Mouse (Mus musculus) testis, postnatal 10 days (tissue): ENCODE results near the gene Actn2.
A peak's percentile ranks its signal among the peaks of the same experiment; 100 is the strongest.

Experiments used
- DNase-seq: peaks from one replicate; pipeline ENCODE4 v3.0.0; 2021; ENCODE audit warnings: low spot score

The Actn2 gene

GRCm38 (mm10) chr13:12314173-12314572 is 26.4 kb downstream of the Actn2 start:
- no peak for DNase-seq

DNA sequence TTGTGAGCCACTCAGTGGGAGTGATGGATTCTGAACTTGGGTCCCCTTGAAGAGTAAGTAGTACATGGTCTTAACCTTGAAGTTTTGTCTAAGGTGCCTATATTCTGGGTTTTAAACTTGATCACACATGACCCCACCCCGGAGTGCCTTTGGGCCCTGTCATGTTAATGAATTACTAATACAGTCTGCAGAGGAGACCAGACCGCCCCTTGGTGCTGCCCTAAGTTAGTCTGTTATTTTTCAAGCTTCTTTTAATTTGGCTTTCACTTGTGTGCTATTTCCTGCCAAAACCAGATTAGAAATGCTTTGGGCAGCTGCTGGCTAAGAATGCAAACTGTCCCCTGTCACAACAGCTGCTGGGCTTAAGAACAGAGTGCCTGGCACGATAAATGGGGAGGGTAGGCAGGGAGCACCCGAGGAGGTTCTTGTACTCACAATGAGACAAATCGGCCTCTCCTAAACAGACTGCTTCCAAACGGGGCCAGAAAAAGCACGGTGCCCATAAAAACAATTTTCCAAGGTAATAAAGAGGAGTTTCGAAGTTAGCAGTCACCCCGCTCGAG is 28.5 kb downstream of the Actn2 start:
- no peak for DNase-seq

DNA sequence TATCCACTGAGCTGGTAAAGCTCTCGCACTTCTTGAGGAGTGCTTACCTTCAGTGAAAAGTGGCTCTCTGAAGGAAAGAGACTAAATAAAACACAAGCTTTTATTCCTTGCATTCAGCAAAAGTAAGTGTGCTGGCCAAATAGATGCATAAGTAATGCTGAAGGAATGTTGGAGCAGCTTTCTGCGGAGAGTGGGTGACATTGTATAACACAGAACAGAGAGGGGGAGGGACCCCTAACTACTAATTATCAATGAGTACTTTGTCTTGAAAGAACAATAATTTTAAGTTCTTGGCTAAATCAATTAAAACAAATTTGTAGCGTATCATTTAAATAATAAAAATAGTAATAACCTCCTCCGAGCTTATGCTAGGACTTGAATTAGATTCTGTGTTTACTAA is 29.2 kb downstream of the Actn2 start:
- no peak for DNase-seq

DNA sequence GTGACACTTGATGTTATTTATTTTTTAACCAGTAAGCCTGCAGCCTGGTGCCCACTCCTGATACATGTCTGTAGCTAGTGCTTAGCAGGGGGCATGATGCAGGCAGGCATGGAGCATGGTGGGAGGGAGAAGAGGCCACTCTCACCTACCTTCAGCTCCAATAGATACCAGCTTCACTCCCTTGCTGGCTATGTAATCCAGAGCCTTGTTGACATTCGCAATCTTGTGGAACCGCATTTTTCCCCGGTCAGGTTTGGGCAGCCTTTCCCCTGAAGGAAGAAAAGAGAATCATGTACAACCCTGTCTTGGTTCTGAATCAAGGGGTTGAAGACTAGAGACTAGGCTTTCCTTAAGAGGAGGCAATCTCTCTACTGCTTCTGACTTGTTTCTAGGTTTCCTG is 31.1 kb downstream of the Actn2 start:
- DNase-seq: no peak

- no peak for DNase-seq
Observed at GRCm38 (mm10) chr13:12308878-12309277, 31.7 kb downstream of the Actn2 start.

DNA sequence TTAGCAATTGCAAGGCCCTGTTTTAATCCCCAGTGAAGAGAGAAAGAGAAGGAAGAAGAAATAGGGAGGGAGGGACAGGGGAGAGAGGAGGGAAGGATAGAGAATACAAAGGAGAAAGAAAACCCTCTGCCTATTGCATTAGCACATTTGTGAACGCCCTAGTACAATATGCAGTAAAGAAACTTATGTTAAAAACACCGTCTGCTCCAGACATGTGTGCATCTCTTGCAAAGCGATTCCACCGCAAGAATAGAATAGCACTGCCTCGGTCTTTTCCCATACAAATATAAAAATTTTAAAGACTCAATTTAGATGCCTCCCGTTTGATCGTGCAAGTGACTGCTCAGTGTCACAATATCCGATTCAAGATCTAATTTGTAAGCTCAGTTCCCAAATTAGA is 32.1 kb downstream of the Actn2 start:
- no peak for DNase-seq

GRCm38 (mm10) chr13:12307286-12307685 is 33.3 kb downstream of the Actn2 start:
- DNase-seq: no peak

DNA sequence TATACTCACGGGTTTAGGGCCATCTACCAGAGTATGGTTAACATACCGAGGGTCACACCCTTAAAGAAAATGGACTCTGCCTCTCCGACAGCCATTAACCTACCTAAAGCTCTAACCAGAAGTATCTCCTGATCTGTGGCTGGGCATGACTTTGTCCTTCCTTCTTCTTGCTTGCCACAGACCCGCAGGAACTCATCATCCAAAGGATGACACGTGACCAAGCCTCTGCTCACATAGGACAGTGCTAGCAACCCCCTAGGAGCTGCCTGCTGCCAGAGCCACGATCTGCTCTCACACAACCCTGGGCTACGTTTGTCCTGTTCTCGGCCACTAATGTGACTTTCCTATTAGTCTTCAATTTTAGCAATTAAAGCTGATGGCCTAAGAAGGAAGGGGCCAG is 35.0 kb downstream of the Actn2 start:
- DNase-seq: no peak

GRCm38 (mm10) chr13:12304991-12305390 is 35.6 kb downstream of the Actn2 start:
- no peak for DNase-seq

GRCm38 (mm10) chr13:12297777-12298176 is 42.8 kb downstream of the Actn2 start:
- DNase-seq: no peak

DNA sequence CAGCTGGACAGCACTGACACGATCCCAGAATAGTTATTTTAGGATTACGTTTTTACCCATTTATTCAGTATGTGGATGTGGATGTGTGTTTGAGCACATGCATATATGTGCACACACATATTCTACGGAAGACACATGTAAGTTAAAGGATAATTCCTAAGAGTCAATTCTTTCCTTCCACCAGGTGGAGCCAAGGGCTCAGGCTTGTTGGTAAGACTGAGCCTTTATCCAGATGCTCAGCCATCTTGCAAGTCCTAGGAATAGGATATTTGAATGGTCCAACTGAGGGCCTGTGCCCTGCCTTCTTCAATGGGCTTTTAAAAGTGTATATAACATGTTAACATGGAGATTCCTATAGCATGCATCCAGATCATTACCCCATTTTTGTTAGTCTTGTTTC is 43.9 kb downstream of the Actn2 start:
- DNase-seq: no peak

DNA sequence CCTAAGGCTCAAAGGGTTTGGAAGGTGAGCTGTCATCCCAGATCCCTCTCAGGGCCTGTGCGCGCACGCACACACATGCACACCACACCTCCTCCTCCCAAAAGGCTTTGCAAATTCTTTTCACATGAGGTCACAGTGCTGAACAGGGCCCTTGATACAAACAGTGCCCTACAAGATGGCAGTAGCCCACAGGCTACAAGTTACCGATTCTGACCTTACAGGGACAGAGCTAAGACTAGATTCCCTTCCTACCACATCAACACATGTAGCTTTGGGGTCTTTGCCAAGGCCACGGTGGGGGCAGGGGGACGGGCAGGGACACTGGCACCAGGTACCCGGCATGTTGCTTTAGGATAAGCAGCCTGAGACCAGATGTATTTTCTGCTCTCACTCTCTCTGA is 46.8 kb downstream of the Actn2 start:
- DNase-seq: no peak

GRCm38 (mm10) chr13:12290700-12291099 is 49.9 kb downstream of the Actn2 start:
- DNase-seq: no peak

DNA sequence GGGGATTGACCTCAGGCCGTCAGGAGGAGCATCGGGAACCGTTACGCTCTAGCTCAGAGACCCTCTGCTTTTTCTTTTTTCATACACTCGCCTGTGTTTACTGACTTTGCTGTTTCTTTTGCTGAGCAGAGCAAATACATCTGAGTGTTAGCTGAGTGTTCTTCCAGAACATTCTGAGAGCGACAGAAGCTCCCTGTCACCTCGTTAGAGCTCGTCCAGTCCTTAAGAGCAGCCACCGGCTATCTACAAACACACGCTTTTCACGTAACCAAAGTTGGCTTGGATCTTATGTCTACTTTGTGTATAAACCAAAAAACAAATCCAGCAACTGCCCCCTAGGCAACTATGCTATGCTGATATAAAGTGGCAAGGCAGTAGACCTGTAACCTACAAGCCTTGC is 56.0 kb downstream of the Actn2 start:
- no peak for DNase-seq

DNA sequence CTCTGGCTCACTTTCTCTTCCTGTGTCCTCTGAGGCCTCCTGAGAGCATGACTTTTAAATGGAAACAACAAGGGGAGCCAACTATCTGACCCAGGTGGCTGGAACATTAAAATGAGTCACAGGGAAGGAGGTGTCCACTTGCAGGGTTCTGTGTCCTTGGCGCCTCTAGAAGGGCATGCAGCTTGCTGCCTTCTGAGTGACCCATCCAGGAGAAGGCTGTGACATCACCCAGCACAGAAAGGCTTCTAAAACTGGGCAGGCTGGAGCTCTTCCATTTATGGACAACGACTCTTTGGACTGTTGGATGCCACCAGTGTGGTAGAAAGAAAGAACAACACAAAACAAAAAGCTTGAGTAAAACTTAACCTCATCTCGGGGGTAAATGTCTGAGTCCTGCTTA is 56.7 kb downstream of the Actn2 start:
- no peak for DNase-seq

GRCm38 (mm10) chr13:12274721-12275120 is 65.8 kb downstream of the Actn2 start:
- DNase-seq: no peak

GRCm38 (mm10) chr13:12274220-12274619 is 66.3 kb downstream of the Actn2 start:
- DNase-seq: no peak

- DNase-seq: no peak
Observed at GRCm38 (mm10) chr13:12272953-12273352, 67.6 kb downstream of the Actn2 start.

- DNase-seq: no peak
Observed at GRCm38 (mm10) chr13:12267971-12268370, 72.6 kb downstream of the Actn2 start.

DNA sequence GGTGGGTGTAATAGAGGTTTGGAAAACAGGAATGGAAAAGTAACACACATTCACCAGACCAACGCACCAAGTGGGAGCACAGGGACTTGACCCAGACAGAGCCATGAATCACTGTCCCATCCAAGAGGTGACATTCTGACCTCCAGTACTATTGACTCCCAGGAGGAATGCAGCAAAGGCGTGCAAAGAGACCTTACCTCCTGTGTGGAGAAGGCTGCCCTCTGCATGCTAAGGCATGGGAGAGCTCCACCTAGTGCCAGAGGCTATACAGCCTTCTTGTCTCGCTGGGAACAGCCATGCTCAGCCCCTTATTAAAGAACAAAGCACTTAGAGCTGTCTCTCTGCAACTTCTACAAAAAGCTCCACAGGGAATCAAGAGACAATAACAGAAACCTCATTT is 73.5 kb downstream of the Actn2 start:
- no peak for DNase-seq

DNA sequence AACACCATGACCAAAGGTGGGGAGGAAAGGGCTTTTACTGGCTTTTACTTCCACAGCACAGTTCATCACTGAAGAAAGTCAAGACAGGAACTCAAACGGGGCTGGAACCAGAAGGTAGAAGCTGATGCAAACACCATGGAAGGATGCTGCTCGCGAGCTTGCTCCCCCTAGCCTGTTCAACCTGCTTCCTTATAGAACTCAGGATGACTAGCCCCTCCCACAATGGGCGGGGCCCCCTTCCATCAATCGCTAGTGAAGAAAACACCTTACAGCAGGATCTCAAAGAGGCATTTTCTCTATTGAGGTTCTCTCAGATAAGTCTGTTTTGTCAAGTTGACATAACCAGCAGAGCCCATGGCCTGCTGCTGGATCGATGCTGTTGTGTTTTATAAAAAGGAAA is 76.6 kb downstream of the Actn2 start:
- no peak for DNase-seq

- DNase-seq: no peak
Observed at GRCm38 (mm10) chr13:12261505-12261904, 79.1 kb downstream of the Actn2 start.

DNA sequence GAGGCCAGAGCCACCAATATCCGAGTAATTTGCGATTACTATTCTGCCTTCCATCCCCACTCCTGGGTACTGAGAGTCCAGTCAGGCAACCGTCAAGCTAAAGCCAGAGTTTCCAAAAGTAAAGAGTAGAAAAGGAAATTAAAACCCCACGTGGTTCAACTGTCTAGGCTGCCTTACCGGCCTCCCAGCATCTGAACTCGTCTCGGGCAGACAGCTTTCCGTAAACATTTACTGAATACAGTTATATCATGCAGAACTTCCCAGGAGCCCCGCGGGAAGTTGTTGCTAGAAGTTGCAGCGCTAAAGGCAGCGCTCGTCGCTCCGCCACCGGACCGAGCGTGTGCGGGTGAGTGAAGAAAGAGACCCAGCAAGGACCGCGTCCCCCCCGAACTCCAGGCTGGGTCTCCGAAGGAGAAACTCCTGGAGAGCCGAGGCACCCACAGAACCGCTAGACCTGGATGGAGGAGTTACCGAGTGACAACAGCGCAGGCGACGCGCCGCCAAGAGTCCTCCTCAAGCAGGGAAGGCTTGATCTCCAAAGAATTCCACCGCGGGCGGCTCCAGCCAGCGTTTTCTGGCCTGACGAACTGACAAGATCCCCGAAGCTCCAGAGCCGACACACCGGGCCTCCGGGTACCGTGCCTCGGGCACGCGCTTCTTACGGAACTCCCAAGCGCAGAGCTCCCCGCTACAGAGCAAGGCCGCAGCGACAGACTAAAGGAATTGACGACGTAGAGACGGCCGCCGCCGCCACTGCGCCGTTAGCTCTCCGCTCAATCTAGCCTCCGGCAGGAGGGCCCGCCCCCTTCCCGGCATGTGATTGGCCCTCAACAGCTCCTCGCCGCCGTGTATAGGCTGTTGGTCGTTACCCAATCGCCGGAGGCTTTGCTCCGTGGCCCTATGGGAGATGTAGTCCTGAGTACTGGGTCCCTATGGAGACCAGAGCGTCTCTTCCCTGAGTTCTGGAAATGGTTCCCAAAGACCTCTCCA is 82.9 kb downstream of the Actn2 start, which contains the start of gene Mtr:
Gene Mtr (minus strand): TSS at position 723 of the 990 bp plus-strand sequence.
- DNase-seq: peak; percentile 96
